In the genomic region with DNA sequence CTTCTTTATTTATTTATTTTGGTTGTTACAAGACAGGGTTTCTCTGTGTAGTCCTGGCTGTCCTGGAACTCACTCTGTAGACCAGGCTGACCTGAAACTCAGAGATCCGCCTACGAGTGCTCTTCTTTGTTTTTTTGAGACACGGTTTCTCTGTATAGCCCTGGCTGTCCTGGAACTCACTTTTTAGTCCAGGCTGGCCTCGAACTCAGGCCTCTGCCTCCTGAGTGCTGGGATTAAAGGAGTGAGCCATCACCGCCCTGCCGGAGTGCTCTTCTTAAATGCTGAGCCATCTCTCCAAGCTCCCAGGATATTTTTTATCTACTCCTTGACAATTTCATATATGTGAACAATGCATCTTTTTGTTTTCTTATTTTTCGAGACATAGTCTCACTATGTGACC, we compare ENCODE assay signal across 8 mouse cellular contexts. TPM values are rescaled to one million over a fixed set of nuclear protein-coding genes. Genes with fewer than 3 reads are reported as not detected.
DNase-seq lines count a peak whose midpoint lies in the region; ATAC-seq lines count a peak whose summit lies in the region.

No protein-coding gene starts in this region.

- H3K27ac ChIP-seq in kidney, embryonic 16.5 days (ENCODE audit: low read length): peak overlapping the region; percentile 67; the same call in 1 of the 2 replicates
- H3K27ac ChIP-seq in embryonic facial prominence, embryonic 15.5 days (replicated peaks): peak overlapping the region; percentile 88; the same call in 1 of the 2 replicates
- no peak overlapping the region; the same call in 1 of the 2 replicates for H3K27ac ChIP-seq in hindbrain, embryonic 14.5 days
- no peak overlapping the region for H3K27ac ChIP-seq in midbrain, embryonic 12.5 days (replicated peaks)

- H3K4me3 ChIP-seq in kidney, embryonic 16.5 days (ENCODE audit: low read length): peak overlapping the region; percentile 76
- peak overlapping the region; percentile 72; the same call in 1 of the 2 replicates for H3K4me3 ChIP-seq in embryonic facial prominence, embryonic 15.5 days (replicated peaks)
- H3K4me3 ChIP-seq in hindbrain, embryonic 14.5 days (replicated peaks; ENCODE audit: low read length): no peak overlapping the region; the same call in 1 of the 2 replicates
- peak overlapping the region; percentile 72; the same call in 1 of the 2 replicates for H3K4me3 ChIP-seq in midbrain, embryonic 12.5 days

- peaks cover 37% of the 10 kb centered on the region for H3K36me3 ChIP-seq in kidney, embryonic 16.5 days (ENCODE audit: insufficient read depth, low read length)
- H3K36me3 ChIP-seq in embryonic facial prominence, embryonic 15.5 days: peaks cover 44% of the 10 kb centered on the region
- H3K36me3 ChIP-seq in hindbrain, embryonic 14.5 days (replicated peaks; ENCODE audit: control insufficient read depth, insufficient read depth): peaks cover 41% of the 10 kb centered on the region
- H3K36me3 ChIP-seq in midbrain, embryonic 12.5 days: peaks cover 41% of the 10 kb centered on the region

- H3K9me3 ChIP-seq in kidney, embryonic 16.5 days (ENCODE audit: low read length): no peaks in the 10 kb centered on the region
- no peaks in the 10 kb centered on the region for H3K9me3 ChIP-seq in embryonic facial prominence, embryonic 15.5 days (replicated peaks)
- no peaks in the 10 kb centered on the region for H3K9me3 ChIP-seq in hindbrain, embryonic 14.5 days (ENCODE audit: control insufficient read depth, low read length)
- H3K9me3 ChIP-seq in midbrain, embryonic 12.5 days: no peaks in the 10 kb centered on the region

- no peaks in the 10 kb centered on the region for H3K27me3 ChIP-seq in kidney, embryonic 16.5 days (ENCODE audit: insufficient read depth, low read length)
- H3K27me3 ChIP-seq in embryonic facial prominence, embryonic 15.5 days: no peaks in the 10 kb centered on the region
- no peaks in the 10 kb centered on the region for H3K27me3 ChIP-seq in hindbrain, embryonic 14.5 days (ENCODE audit: control insufficient read depth, insufficient read depth, low read length)
- H3K27me3 ChIP-seq in midbrain, embryonic 12.5 days: no peaks in the 10 kb centered on the region

- no peak for ATAC-seq in kidney, embryonic 16.5 days (ENCODE audit: low FRiP score, low TSS enrichment)
- ATAC-seq in embryonic facial prominence, embryonic 15.5 days (ENCODE audit: insufficient number of reproducible peaks, low FRiP score, low TSS enrichment, low read depth): no peak
- ATAC-seq in hindbrain, embryonic 14.5 days (ENCODE audit: low FRiP score): no peak
- ATAC-seq in midbrain, embryonic 12.5 days (ENCODE audit: low FRiP score, low read depth): no peak

- peak overlapping the region; percentile 93 for H3K4me2 ChIP-seq in kidney, embryonic 16.5 days (replicated peaks; ENCODE audit: low read depth, low read length)
- H3K4me2 ChIP-seq in embryonic facial prominence, embryonic 15.5 days (replicated peaks): peak overlapping the region; percentile 60
- peak overlapping the region; percentile 96 for H3K4me2 ChIP-seq in hindbrain, embryonic 14.5 days (replicated peaks)
- peak overlapping the region; percentile 84 for H3K4me2 ChIP-seq in midbrain, embryonic 12.5 days (replicated peaks)

- 86% methylated on average over 7 of the region's 7 CpGs for WGBS in kidney, embryonic 16.5 days
- 91% methylated on average over 7 of the region's 7 CpGs for WGBS in embryonic facial prominence, embryonic 15.5 days
- 90% methylated on average over 7 of the region's 7 CpGs for WGBS in hindbrain, embryonic 14.5 days
- WGBS in midbrain, embryonic 12.5 days: 89% methylated on average over 7 of the region's 7 CpGs

- no peak overlapping the region; the same call in 1 of the 2 replicates for H3K9ac ChIP-seq in kidney, embryonic 16.5 days (replicated peaks; ENCODE audit: low read length)
- no peak overlapping the region for H3K9ac ChIP-seq in embryonic facial prominence, embryonic 15.5 days
- no peak overlapping the region for H3K9ac ChIP-seq in hindbrain, embryonic 14.5 days
- H3K9ac ChIP-seq in midbrain, embryonic 12.5 days (replicated peaks): peak overlapping the region; percentile 69; the same call in 1 of the 2 replicates

- DNase-seq in kidney, postnatal 14 days: no peak
- DNase-seq in hindbrain, embryonic 14.5 days (ENCODE audit: low spot score): no peak
- DNase-seq in thymus, postnatal 25 days: no peak
- no peak for DNase-seq in layer of hippocampus, postnatal 14 days (ENCODE audit: low spot score in 2 of 2)
- DNase-seq in cerebellum, adult 18-20 months: no peak

- peaks cover 10% of the 10 kb centered on the region for H3K4me1 ChIP-seq in kidney, embryonic 16.5 days (ENCODE audit: insufficient read depth, low read length)
- peaks cover 16% of the 10 kb centered on the region for H3K4me1 ChIP-seq in embryonic facial prominence, embryonic 15.5 days
- peaks cover 13% of the 10 kb centered on the region for H3K4me1 ChIP-seq in hindbrain, embryonic 14.5 days (replicated peaks; ENCODE audit: control insufficient read depth, insufficient read depth, low read length)
- H3K4me1 ChIP-seq in midbrain, embryonic 12.5 days: peaks cover 18% of the 10 kb centered on the region

RNA-seq across cellular contexts. Expression of gene Qars, which starts 0.6 kb away (rescaled TPM):
- 127 and 140 TPM in 2 replicates for polyA plus RNA-seq in kidney, embryonic 16.5 days (2015; fragmentation: Nextera tagmentation; extraction: Ambion mirVana)
- 114 and 117 TPM in 2 replicates for polyA plus RNA-seq in embryonic facial prominence, embryonic 15.5 days (2015; fragmentation: Nextera tagmentation; extraction: Ambion mirVana)
- polyA plus RNA-seq in hindbrain, embryonic 14.5 days (2014; fragmentation: Nextera tagmentation; extraction: Ambion mirVana): 61.6 and 66.6 TPM in 2 replicates
- polyA plus RNA-seq in midbrain, embryonic 12.5 days (2016; fragmentation: Nextera tagmentation; extraction: Ambion mirVana): 83.7 and 86.3 TPM in 2 replicates
- 10 to 100 TPM; 77.4 to 91.5 TPM for total RNA-seq in layer of hippocampus, postnatal 14 days (2021)

RNA-seq across cellular contexts. Expression of gene Qrich1, which starts 9.7 kb away (rescaled TPM):
- 129 and 135 TPM in 2 replicates for polyA plus RNA-seq in kidney, embryonic 16.5 days (2015; fragmentation: Nextera tagmentation; extraction: Ambion mirVana)
- 110 and 125 TPM in 2 replicates for polyA plus RNA-seq in embryonic facial prominence, embryonic 15.5 days (2015; fragmentation: Nextera tagmentation; extraction: Ambion mirVana)
- polyA plus RNA-seq in hindbrain, embryonic 14.5 days (2014; fragmentation: Nextera tagmentation; extraction: Ambion mirVana): 119 and 128 TPM in 2 replicates
- 175 and 178 TPM in 2 replicates for polyA plus RNA-seq in midbrain, embryonic 12.5 days (2016; fragmentation: Nextera tagmentation; extraction: Ambion mirVana)
- total RNA-seq in layer of hippocampus, postnatal 14 days (2021): 100 to 1,000 TPM; 123 to 130 TPM

RNA-seq across cellular contexts. Expression of gene Usp19, which starts 16.5 kb away (rescaled TPM):
- 79.1 and 82.0 TPM in 2 replicates for polyA plus RNA-seq in kidney, embryonic 16.5 days (2015; fragmentation: Nextera tagmentation; extraction: Ambion mirVana)
- polyA plus RNA-seq in embryonic facial prominence, embryonic 15.5 days (2015; fragmentation: Nextera tagmentation; extraction: Ambion mirVana): 69.8 and 75.4 TPM in 2 replicates
- polyA plus RNA-seq in hindbrain, embryonic 14.5 days (2014; fragmentation: Nextera tagmentation; extraction: Ambion mirVana): 64.9 and 69.7 TPM in 2 replicates
- polyA plus RNA-seq in midbrain, embryonic 12.5 days (2016; fragmentation: Nextera tagmentation; extraction: Ambion mirVana): 111 and 116 TPM in 2 replicates
- total RNA-seq in layer of hippocampus, postnatal 14 days (2021): 100 to 1,000 TPM; 123 to 128 TPM

RNA-seq across cellular contexts. Expression of gene Lamb2, which starts 27.4 kb away (rescaled TPM):
- polyA plus RNA-seq in kidney, embryonic 16.5 days (2015; fragmentation: Nextera tagmentation; extraction: Ambion mirVana): 68.5 and 73.6 TPM in 2 replicates
- 70.2 and 71.7 TPM in 2 replicates for polyA plus RNA-seq in embryonic facial prominence, embryonic 15.5 days (2015; fragmentation: Nextera tagmentation; extraction: Ambion mirVana)
- 18.9 and 19.4 TPM in 2 replicates for polyA plus RNA-seq in hindbrain, embryonic 14.5 days (2014; fragmentation: Nextera tagmentation; extraction: Ambion mirVana)
- 42.2 and 44.0 TPM in 2 replicates for polyA plus RNA-seq in midbrain, embryonic 12.5 days (2016; fragmentation: Nextera tagmentation; extraction: Ambion mirVana)
- total RNA-seq in layer of hippocampus, postnatal 14 days (2021): 10 to 100 TPM; 34.8 to 39.8 TPM

RNA-seq across cellular contexts. Expression of gene Klhdc8b, which starts 45.5 kb away (rescaled TPM):
- polyA plus RNA-seq in kidney, embryonic 16.5 days (2015; fragmentation: Nextera tagmentation; extraction: Ambion mirVana): 38.8 and 41.6 TPM in 2 replicates
- polyA plus RNA-seq in embryonic facial prominence, embryonic 15.5 days (2015; fragmentation: Nextera tagmentation; extraction: Ambion mirVana): 33.4 and 35.7 TPM in 2 replicates
- 52.8 and 57.2 TPM in 2 replicates for polyA plus RNA-seq in hindbrain, embryonic 14.5 days (2014; fragmentation: Nextera tagmentation; extraction: Ambion mirVana)
- 60.7 and 72.1 TPM in 2 replicates for polyA plus RNA-seq in midbrain, embryonic 12.5 days (2016; fragmentation: Nextera tagmentation; extraction: Ambion mirVana)
- total RNA-seq in layer of hippocampus, postnatal 14 days (2021): 10 to 100 TPM; 17.5 to 18.4 TPM

Comparison
In these comparisons a context has a peak if more than half of its experiments do, and no peak if none do; other contexts are left out.
1. H3K27ac ChIP-seq: peak in kidney, embryonic 16.5 days (single experiment) and embryonic facial prominence, embryonic 15.5 days (single experiment); none in hindbrain, embryonic 14.5 days (single experiment) and midbrain, embryonic 12.5 days (single experiment).
2. Peak in every context shown above with its lines, with median percentiles within 50 percentile points of each other: H3K4me2 ChIP-seq.